Mouse (Mus musculus) liver, postnatal 0 days (tissue): ENCODE data around the gene Kdm5a.

Source experiments
- CTCF ChIP-seq: sonication (generic); IDR thresholded peaks from 2 replicates; pipeline ENCODE4 v1.5.1; 2016; ENCODE audit warnings: antibody characterized with exemption, low read depth
- EP300 ChIP-seq: IDR thresholded peaks from 2 replicates; pipeline ENCODE4 v1.6.1; 2016; ENCODE audit warnings: antibody characterized with exemption, low read depth, mild to moderate bottlenecking

DNA sequence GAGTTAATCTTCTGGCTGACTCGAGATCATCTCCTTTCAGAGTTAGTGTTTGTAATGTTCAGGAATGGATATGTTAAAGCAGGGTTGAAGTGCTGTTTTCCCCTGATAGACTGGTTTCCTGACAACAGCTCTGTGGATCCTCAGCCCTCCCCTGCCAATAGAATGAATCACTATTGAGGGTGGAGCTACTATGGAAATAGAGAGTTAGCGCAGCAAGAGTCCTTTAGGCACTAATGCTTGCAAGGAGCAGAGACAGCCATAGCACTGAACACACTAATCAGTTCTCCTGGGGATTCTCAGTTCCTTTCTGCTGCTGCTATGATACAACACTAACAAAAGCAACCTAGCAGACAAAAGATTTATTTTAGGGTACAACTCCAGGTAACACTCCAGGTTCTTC is 43.6 kb upstream of the Kdm5a start:
- no peak for TF ChIP-seq CTCF
- TF ChIP-seq EP300, result no peak
